Mouse (Mus musculus): Measurements from ENCODE around the gene Igf1. TPM values are rescaled to one million over a fixed set of nuclear protein-coding genes. Genes with fewer than 3 reads are reported as not detected.

The Igf1 gene
- 34.9 and 42.5 TPM in 2 replicates for polyA plus RNA-seq (2014; fragmentation: Nextera tagmentation; extraction: Ambion mirVana)

- no peak within 1 kb of the TSS for H3K9ac ChIP-seq (ENCODE audit: low read length)
- H3K36me3 ChIP-seq (ENCODE audit: control insufficient read depth, insufficient read depth, low read length), result no peaks in the 10 kb centered on the region
- no peak within 1 kb of the TSS for H3K27ac ChIP-seq (ENCODE audit: low read depth, low read length)
- ATAC-seq (ENCODE audit: insufficient read depth, low FRiP score, low TSS enrichment) (no peak), DNase-seq (ENCODE audit: low spot score) (no peak)
- H3K9me3 ChIP-seq (ENCODE audit: control insufficient read depth, low read length), result no peaks in the 10 kb centered on the region
- peak within 1 kb of the TSS; percentile 45; the same call in 1 of the 2 replicates for H3K4me3 ChIP-seq (ENCODE audit: low read depth, low read length)
- peak within 1 kb of the TSS; percentile 4; the same call in 1 of the 2 replicates for H3K4me2 ChIP-seq (ENCODE audit: low read depth)
- no peaks in the 10 kb centered on the region; the same call in 1 of the 2 replicates for H3K4me1 ChIP-seq (ENCODE audit: control insufficient read depth, insufficient read depth, low read length)
- no peaks in the 10 kb centered on the region for H3K27me3 ChIP-seq (ENCODE audit: control insufficient read depth, insufficient read depth, low read length)
- 52% methylated on average over 5 of the region's 5 CpGs for WGBS
Observed at GRCm38 (mm10) chr10:87858013-87858806, at the start of gene Igf1. TSS of gene Igf1 (plus strand) at chr10:87858265.

- Histone ChIP-seq H3K27me3 (ENCODE audit: control insufficient read depth, insufficient read depth, low read length) (no peaks in the 10 kb centered on the region), H3K4me1 (ENCODE audit: control insufficient read depth, insufficient read depth, low read length) (0 out of 2 replicates have a peak, but pooled peaks cover 5% of the 10 kb centered on the region), H3K9ac (ENCODE audit: low read length) (no peak overlapping the region), H3K4me3 (ENCODE audit: low read depth, low read length) (no peak overlapping the region), H3K9me3 (ENCODE audit: control insufficient read depth, low read length) (no peaks in the 10 kb centered on the region), H3K36me3 (ENCODE audit: control insufficient read depth, insufficient read depth, low read length) (no peaks in the 10 kb centered on the region), H3K4me2 (ENCODE audit: low read depth) (peak overlapping the region; percentile 9; the same call in 1 of the 2 replicates), H3K27ac (ENCODE audit: low read depth, low read length) (peak overlapping the region; percentile 20; the same call in 1 of the 2 replicates)
- WGBS, result 24% methylated on average over 8 of the region's 8 CpGs
- no peak for ATAC-seq (ENCODE audit: insufficient read depth, low FRiP score, low TSS enrichment)
- DNase-seq (ENCODE audit: low spot score), result peak; percentile 26
Observed at GRCm38 (mm10) chr10:87812157-87813072, 45.6 kb upstream of the Igf1 start.

- H3K9me3 ChIP-seq (ENCODE audit: control insufficient read depth, low read length), result no peaks in the 10 kb centered on the region
- no peaks in the 10 kb centered on the region for H3K36me3 ChIP-seq (ENCODE audit: control insufficient read depth, insufficient read depth, low read length)
- WGBS, result 25% methylated on average over 3 of the region's 3 CpGs
- H3K9ac ChIP-seq (ENCODE audit: low read length), result no peak overlapping the region
- 0 out of 2 replicates have a peak, but pooled peaks cover 5% of the 10 kb centered on the region for H3K4me1 ChIP-seq (ENCODE audit: control insufficient read depth, insufficient read depth, low read length)
- no peak for ATAC-seq (ENCODE audit: insufficient read depth, low FRiP score, low TSS enrichment)
- no peak overlapping the region for H3K4me2 ChIP-seq (ENCODE audit: low read depth)
- DNase-seq (ENCODE audit: low spot score), result peak; percentile 11
- no peaks in the 10 kb centered on the region for H3K27me3 ChIP-seq (ENCODE audit: control insufficient read depth, insufficient read depth, low read length)
- H3K27ac ChIP-seq (ENCODE audit: low read depth, low read length), result peak overlapping the region; percentile 20; the same call in 1 of the 2 replicates
- no peak overlapping the region for H3K4me3 ChIP-seq (ENCODE audit: low read depth, low read length)
Observed at GRCm38 (mm10) chr10:87813073-87813590, 44.9 kb upstream of the Igf1 start.

- Histone ChIP-seq H3K27ac (ENCODE audit: low read depth, low read length) (no peak overlapping the region), H3K4me3 (ENCODE audit: low read depth, low read length) (no peak overlapping the region), H3K27me3 (ENCODE audit: control insufficient read depth, insufficient read depth, low read length) (no peaks in the 10 kb centered on the region), H3K4me2 (ENCODE audit: low read depth) (no peak overlapping the region), H3K36me3 (ENCODE audit: control insufficient read depth, insufficient read depth, low read length) (no peaks in the 10 kb centered on the region), H3K9ac (ENCODE audit: low read length) (no peak overlapping the region), H3K4me1 (ENCODE audit: control insufficient read depth, insufficient read depth, low read length) (0 out of 2 replicates have a peak, but pooled peaks cover 5% of the 10 kb centered on the region), H3K9me3 (ENCODE audit: control insufficient read depth, low read length) (no peaks in the 10 kb centered on the region)
- DNase-seq (ENCODE audit: low spot score) (no peak), ATAC-seq (ENCODE audit: insufficient read depth, low FRiP score, low TSS enrichment) (no peak)
- 71% methylated on average over 4 of the region's 4 CpGs for WGBS
Observed at GRCm38 (mm10) chr10:87816861-87817260, 41.2 kb upstream of the Igf1 start.

GRCm38 (mm10) chr10:87817786-87818185 is 40.3 kb upstream of the Igf1 start:
- Histone ChIP-seq H3K4me1 (ENCODE audit: control insufficient read depth, insufficient read depth, low read length) (no peaks in the 10 kb centered on the region), H3K27ac (ENCODE audit: low read depth, low read length) (no peak overlapping the region), H3K27me3 (ENCODE audit: control insufficient read depth, insufficient read depth, low read length) (no peaks in the 10 kb centered on the region), H3K9ac (ENCODE audit: low read length) (no peak overlapping the region), H3K36me3 (ENCODE audit: control insufficient read depth, insufficient read depth, low read length) (no peaks in the 10 kb centered on the region), H3K4me3 (ENCODE audit: low read depth, low read length) (no peak overlapping the region), H3K9me3 (ENCODE audit: control insufficient read depth, low read length) (no peaks in the 10 kb centered on the region), H3K4me2 (ENCODE audit: low read depth) (no peak overlapping the region)
- WGBS, result 89% methylated on average over 7 of the region's 7 CpGs
- ATAC-seq (ENCODE audit: insufficient read depth, low FRiP score, low TSS enrichment), result no peak
- no peak for DNase-seq (ENCODE audit: low spot score)

GRCm38 (mm10) chr10:87821906-87822305 is 36.2 kb upstream of the Igf1 start:
- no peaks in the 10 kb centered on the region for H3K4me1 ChIP-seq (ENCODE audit: control insufficient read depth, insufficient read depth, low read length)
- H3K4me2 ChIP-seq (ENCODE audit: low read depth), result no peak overlapping the region
- DNase-seq (ENCODE audit: low spot score) (no peak), ATAC-seq (ENCODE audit: insufficient read depth, low FRiP score, low TSS enrichment) (no peak)
- H3K9me3 ChIP-seq (ENCODE audit: control insufficient read depth, low read length), result no peaks in the 10 kb centered on the region
- no peak overlapping the region for H3K27ac ChIP-seq (ENCODE audit: low read depth, low read length)
- no peak overlapping the region for H3K9ac ChIP-seq (ENCODE audit: low read length)
- 74% methylated on average over 10 of the region's 10 CpGs for WGBS
- no peak overlapping the region for H3K4me3 ChIP-seq (ENCODE audit: low read depth, low read length)
- H3K36me3 ChIP-seq (ENCODE audit: control insufficient read depth, insufficient read depth, low read length), result no peaks in the 10 kb centered on the region
- H3K27me3 ChIP-seq (ENCODE audit: control insufficient read depth, insufficient read depth, low read length), result no peaks in the 10 kb centered on the region

GRCm38 (mm10) chr10:87830012-87830411 is 28.1 kb upstream of the Igf1 start:
- no peak for DNase-seq (ENCODE audit: low spot score)
- WGBS, result 95% methylated on average over 2 of the region's 2 CpGs
- no peak overlapping the region for H3K4me3 ChIP-seq (ENCODE audit: low read depth, low read length)

GRCm38 (mm10) chr10:87830639-87831038 is 27.4 kb upstream of the Igf1 start:
- ATAC-seq (ENCODE audit: insufficient read depth, low FRiP score, low TSS enrichment), result no peak
- no peak overlapping the region for H3K4me3 ChIP-seq (ENCODE audit: low read depth, low read length)
- no peak overlapping the region for H3K27ac ChIP-seq (ENCODE audit: low read depth, low read length)
- H3K9me3 ChIP-seq (ENCODE audit: control insufficient read depth, low read length), result no peaks in the 10 kb centered on the region
- no peak for DNase-seq (ENCODE audit: low spot score)
- H3K36me3 ChIP-seq (ENCODE audit: control insufficient read depth, insufficient read depth, low read length), result no peaks in the 10 kb centered on the region
- 87% methylated on average over 2 of the region's 2 CpGs for WGBS
- H3K4me2 ChIP-seq (ENCODE audit: low read depth), result no peak overlapping the region
- no peaks in the 10 kb centered on the region for H3K4me1 ChIP-seq (ENCODE audit: control insufficient read depth, insufficient read depth, low read length)
- H3K27me3 ChIP-seq (ENCODE audit: control insufficient read depth, insufficient read depth, low read length), result no peaks in the 10 kb centered on the region
- H3K9ac ChIP-seq (ENCODE audit: low read length), result no peak overlapping the region

More at GRCm38 (mm10) chr10:87830012-87830411, 28.1 kb upstream of the Igf1 start:
- H3K27me3 ChIP-seq (ENCODE audit: control insufficient read depth, insufficient read depth, low read length), result no peaks in the 10 kb centered on the region
- H3K27ac ChIP-seq (ENCODE audit: low read depth, low read length), result no peak overlapping the region
- no peaks in the 10 kb centered on the region for H3K4me1 ChIP-seq (ENCODE audit: control insufficient read depth, insufficient read depth, low read length)
- ATAC-seq (ENCODE audit: insufficient read depth, low FRiP score, low TSS enrichment), result no peak
- H3K9ac ChIP-seq (ENCODE audit: low read length), result no peak overlapping the region
- no peaks in the 10 kb centered on the region for H3K36me3 ChIP-seq (ENCODE audit: control insufficient read depth, insufficient read depth, low read length)
- H3K4me2 ChIP-seq (ENCODE audit: low read depth), result no peak overlapping the region
- H3K9me3 ChIP-seq (ENCODE audit: control insufficient read depth, low read length), result no peaks in the 10 kb centered on the region
